Mouse (Mus musculus): ENCODE results near the gene Tpp2. TPM values are rescaled to one million over a fixed set of nuclear protein-coding genes. Genes with fewer than 3 reads are reported as not detected.

Tpp2 gene
- polyA plus RNA-seq, 1 experiment from 2014 or later = 62.7 TPM

GRCm38 (mm10) chr1:43941476-43942217 lies 8.2 kb downstream of the Tpp2 start:
- Histone ChIP-seq H3K4me2 (no peak overlapping the region), H3K4me1 (no peaks in the 10 kb centered on the region; the same call in 1 of the 2 replicates), H3K4me3 (no peak overlapping the region), H3K9ac (no peak overlapping the region), H3K9me3 (no peaks in the 10 kb centered on the region), H3K36me3 (peaks cover 25% of the 10 kb centered on the region), H3K27ac (no peak overlapping the region), H3K27me3 (no peaks in the 10 kb centered on the region)
- ATAC-seq (ENCODE audit: borderline replicate concordance, extremely low read depth, low FRiP score, low TSS enrichment) = no peak
- WGBS = 89% methylated on average over 7 of the region's 7 CpGs

- H3K27me3 ChIP-seq = no peaks in the 10 kb centered on the region
- 90% methylated on average over 2 of the region's 2 CpGs for WGBS
- no peak overlapping the region for H3K4me2 ChIP-seq
- no peaks in the 10 kb centered on the region for H3K9me3 ChIP-seq
- no peak overlapping the region for H3K9ac ChIP-seq
- H3K4me3 ChIP-seq = no peak overlapping the region
- no peak overlapping the region for H3K27ac ChIP-seq
- no peak for ATAC-seq (ENCODE audit: borderline replicate concordance, extremely low read depth, low FRiP score, low TSS enrichment)
- peaks cover 25% of the 10 kb centered on the region for H3K36me3 ChIP-seq
- H3K4me1 ChIP-seq = no peaks in the 10 kb centered on the region; the same call in 1 of the 2 replicates
Observed at GRCm38 (mm10) chr1:43942814-43943213, 9.4 kb downstream of the Tpp2 start.

DNA sequence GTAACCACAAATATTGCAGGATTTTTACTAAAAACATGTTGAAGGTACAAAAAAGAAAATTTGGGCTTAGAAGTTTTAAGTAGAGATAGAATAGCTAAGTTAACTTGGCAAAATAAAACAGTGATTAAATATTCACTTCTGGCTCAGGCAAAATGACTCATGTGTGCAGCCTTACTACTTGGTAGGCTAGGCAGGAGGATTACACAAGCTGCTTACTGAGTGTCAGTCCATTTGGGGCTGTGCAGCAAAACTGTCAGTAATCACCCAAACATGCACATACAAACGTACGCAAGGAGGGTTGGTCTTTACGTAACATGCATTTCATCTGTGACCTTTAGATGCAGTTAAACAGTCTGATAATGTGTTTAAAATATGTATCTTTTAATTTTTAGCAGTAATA lies 20.2 kb downstream of the Tpp2 start:
- no peak overlapping the region for H3K27ac ChIP-seq
- no peak for ATAC-seq (ENCODE audit: borderline replicate concordance, extremely low read depth, low FRiP score, low TSS enrichment)
- 93% methylated on average over 3 of the region's 3 CpGs for WGBS
- no peak overlapping the region for H3K4me2 ChIP-seq
- H3K27me3 ChIP-seq = no peaks in the 10 kb centered on the region
- H3K36me3 ChIP-seq = peaks cover 42% of the 10 kb centered on the region
- H3K4me3 ChIP-seq = no peak overlapping the region
- H3K9me3 ChIP-seq = no peaks in the 10 kb centered on the region
- H3K4me1 ChIP-seq = no peaks in the 10 kb centered on the region
- H3K9ac ChIP-seq = no peak overlapping the region

- H3K9me3 ChIP-seq = no peaks in the 10 kb centered on the region
- H3K4me2 ChIP-seq = no peak overlapping the region
- H3K36me3 ChIP-seq = peaks cover 34% of the 10 kb centered on the region
- WGBS = 83% methylated on average over 4 of the region's 4 CpGs
- no peak for ATAC-seq (ENCODE audit: borderline replicate concordance, extremely low read depth, low FRiP score, low TSS enrichment)
- no peak overlapping the region for H3K27ac ChIP-seq
- H3K4me1 ChIP-seq = no peaks in the 10 kb centered on the region
- no peak overlapping the region for H3K9ac ChIP-seq
- no peak overlapping the region for H3K4me3 ChIP-seq
- H3K27me3 ChIP-seq = no peaks in the 10 kb centered on the region
Observed at GRCm38 (mm10) chr1:43964381-43964780, 30.9 kb downstream of the Tpp2 start.

DNA sequence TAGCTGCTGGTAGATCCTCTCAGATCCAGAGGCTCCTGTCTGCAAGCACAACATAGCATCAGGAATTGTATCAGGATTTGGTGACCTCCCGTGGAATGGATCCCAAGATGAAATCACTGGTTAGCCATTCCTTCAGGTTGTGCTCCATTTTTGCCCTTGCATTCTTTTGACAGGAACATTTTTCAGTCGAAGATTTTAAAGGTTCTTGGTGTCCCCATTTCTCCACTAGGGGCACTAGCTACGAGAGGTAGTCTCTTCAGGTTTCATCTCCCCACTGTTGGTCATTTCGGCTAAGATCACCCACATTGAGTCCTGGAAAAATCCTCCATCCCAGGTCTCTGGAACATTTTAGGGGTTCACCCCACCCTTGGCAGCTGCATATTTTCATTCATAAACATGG lies 33.3 kb downstream of the Tpp2 start:
- ATAC-seq (ENCODE audit: borderline replicate concordance, extremely low read depth, low FRiP score, low TSS enrichment) = no peak
- Histone ChIP-seq H3K9me3 (no peaks in the 10 kb centered on the region), H3K4me2 (no peak overlapping the region), H3K36me3 (peaks cover 32% of the 10 kb centered on the region), H3K4me1 (no peaks in the 10 kb centered on the region), H3K9ac (no peak overlapping the region), H3K4me3 (no peak overlapping the region), H3K27ac (no peak overlapping the region), H3K27me3 (no peaks in the 10 kb centered on the region)
- 82% methylated on average over 4 of the region's 4 CpGs for WGBS

- Histone ChIP-seq H3K4me1 (no peaks in the 10 kb centered on the region), H3K9me3 (no peaks in the 10 kb centered on the region), H3K27ac (no peak overlapping the region), H3K4me2 (no peak overlapping the region), H3K4me3 (no peak overlapping the region), H3K36me3 (peaks cover 37% of the 10 kb centered on the region), H3K9ac (no peak overlapping the region), H3K27me3 (no peaks in the 10 kb centered on the region)
- ATAC-seq (ENCODE audit: borderline replicate concordance, extremely low read depth, low FRiP score, low TSS enrichment) = no peak
- WGBS = 85% methylated on average over 3 of the region's 3 CpGs
Observed at GRCm38 (mm10) chr1:43969361-43969760, 35.9 kb downstream of the Tpp2 start.

- Histone ChIP-seq H3K4me2 (no peak overlapping the region), H3K36me3 (peaks cover 43% of the 10 kb centered on the region), H3K27ac (no peak overlapping the region), H3K4me1 (no peaks in the 10 kb centered on the region), H3K9ac (no peak overlapping the region), H3K27me3 (no peaks in the 10 kb centered on the region), H3K4me3 (no peak overlapping the region), H3K9me3 (no peaks in the 10 kb centered on the region)
- ATAC-seq (ENCODE audit: borderline replicate concordance, extremely low read depth, low FRiP score, low TSS enrichment) = no peak
- WGBS = 60% methylated on average over 3 of the region's 3 CpGs
Observed at GRCm38 (mm10) chr1:43971089-43971488, 37.6 kb downstream of the Tpp2 start.

DNA sequence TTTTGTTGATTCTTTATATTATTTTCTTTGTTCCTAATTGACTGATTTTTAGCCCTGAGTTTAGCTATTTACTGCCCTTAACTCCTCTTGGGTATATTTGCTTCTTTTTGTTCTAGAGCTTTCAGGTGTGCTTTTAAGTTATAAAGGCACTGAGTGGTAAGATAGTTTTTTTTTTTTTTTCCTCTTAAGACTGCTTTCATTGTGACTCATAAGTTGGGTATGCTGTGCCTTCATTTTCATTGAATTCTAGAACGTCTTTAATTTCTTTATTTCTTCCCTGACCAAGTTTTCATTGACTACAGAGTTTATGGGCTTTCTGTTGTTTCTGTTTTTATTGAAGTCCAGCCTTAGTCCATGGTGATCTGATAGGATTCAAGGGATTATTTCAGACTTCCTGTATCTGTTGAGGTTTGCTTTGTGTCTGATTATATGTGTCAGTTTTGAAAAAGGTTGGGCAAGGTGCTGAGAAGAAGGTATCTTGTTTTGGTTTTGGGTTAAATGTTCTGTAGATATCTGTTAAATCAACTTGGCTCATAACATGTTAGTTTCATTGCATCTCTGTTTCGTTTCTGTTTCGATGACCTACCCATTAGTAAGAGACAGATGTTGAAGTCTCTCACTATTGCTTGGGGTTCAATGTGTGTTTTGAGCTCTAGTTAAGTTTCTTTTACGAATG lies 63.6 kb downstream of the Tpp2 start:
- peaks cover 59% of the 10 kb centered on the region for H3K36me3 ChIP-seq
- no peak overlapping the region for H3K4me3 ChIP-seq
- no peaks in the 10 kb centered on the region for H3K4me1 ChIP-seq
- no peak overlapping the region for H3K27ac ChIP-seq
- no peak overlapping the region for H3K4me2 ChIP-seq
- no peaks in the 10 kb centered on the region for H3K9me3 ChIP-seq
- no peaks in the 10 kb centered on the region for H3K27me3 ChIP-seq
- 91% methylated on average over 4 of the region's 4 CpGs for WGBS
- H3K9ac ChIP-seq = no peak overlapping the region
- ATAC-seq (ENCODE audit: borderline replicate concordance, extremely low read depth, low FRiP score, low TSS enrichment) = no peak

DNA sequence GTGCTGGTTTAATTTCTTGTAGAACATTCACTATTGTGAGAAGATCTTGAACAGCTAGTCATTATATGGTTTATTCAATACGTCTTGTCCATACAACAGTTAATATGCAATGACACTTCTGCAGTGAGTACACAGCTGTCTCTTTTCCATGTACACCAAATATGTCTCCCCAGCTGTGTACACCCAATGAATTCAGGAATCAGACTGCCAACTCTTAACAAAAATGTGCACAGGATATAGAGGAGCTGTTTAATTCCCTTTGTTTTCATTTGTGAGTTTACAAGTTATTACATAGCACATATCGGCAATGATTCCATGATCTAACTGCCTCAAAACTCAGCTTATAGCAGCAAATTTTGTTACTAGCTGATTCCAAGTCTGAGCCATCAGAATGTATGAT lies 71.1 kb downstream of the Tpp2 start:
- Histone ChIP-seq H3K4me3 (no peak overlapping the region), H3K4me2 (no peak overlapping the region), H3K27me3 (no peaks in the 10 kb centered on the region), H3K9ac (no peak overlapping the region), H3K27ac (no peak overlapping the region), H3K9me3 (no peaks in the 10 kb centered on the region), H3K4me1 (no peaks in the 10 kb centered on the region), H3K36me3 (peaks cover 8% of the 10 kb centered on the region)
- WGBS = 77% methylated on average over 2 of the region's 2 CpGs
- ATAC-seq (ENCODE audit: borderline replicate concordance, extremely low read depth, low FRiP score, low TSS enrichment) = no peak

DNA sequence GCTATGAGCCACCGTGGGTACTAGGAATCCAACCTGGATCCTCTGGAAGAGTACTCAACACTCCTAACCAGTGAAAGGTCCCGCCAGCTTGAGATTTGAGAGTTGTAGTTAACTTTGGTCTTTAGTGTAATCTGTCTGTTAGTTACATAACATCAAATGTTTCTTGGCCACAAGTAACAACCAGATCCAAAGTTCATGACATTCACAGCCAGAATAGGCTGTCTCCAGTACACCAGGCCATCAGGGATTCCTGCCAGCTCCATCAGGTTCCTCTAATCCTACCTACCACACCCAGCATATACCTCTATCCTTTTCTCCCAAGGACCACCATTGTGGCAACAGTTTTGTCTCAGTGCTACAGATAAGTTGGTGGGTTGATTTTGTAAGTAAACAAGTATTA lies 82.1 kb downstream of the Tpp2 start:
- no peak overlapping the region for H3K4me2 ChIP-seq
- H3K27ac ChIP-seq = no peak overlapping the region
- no peaks in the 10 kb centered on the region for H3K36me3 ChIP-seq
- ATAC-seq (ENCODE audit: borderline replicate concordance, extremely low read depth, low FRiP score, low TSS enrichment) = no peak
- no peaks in the 10 kb centered on the region for H3K4me1 ChIP-seq
- H3K9me3 ChIP-seq = no peaks in the 10 kb centered on the region
- no peak overlapping the region for H3K9ac ChIP-seq
- no peaks in the 10 kb centered on the region for H3K27me3 ChIP-seq
- H3K4me3 ChIP-seq = no peak overlapping the region
- 90% methylated on average over 2 of the region's 2 CpGs for WGBS

DNA sequence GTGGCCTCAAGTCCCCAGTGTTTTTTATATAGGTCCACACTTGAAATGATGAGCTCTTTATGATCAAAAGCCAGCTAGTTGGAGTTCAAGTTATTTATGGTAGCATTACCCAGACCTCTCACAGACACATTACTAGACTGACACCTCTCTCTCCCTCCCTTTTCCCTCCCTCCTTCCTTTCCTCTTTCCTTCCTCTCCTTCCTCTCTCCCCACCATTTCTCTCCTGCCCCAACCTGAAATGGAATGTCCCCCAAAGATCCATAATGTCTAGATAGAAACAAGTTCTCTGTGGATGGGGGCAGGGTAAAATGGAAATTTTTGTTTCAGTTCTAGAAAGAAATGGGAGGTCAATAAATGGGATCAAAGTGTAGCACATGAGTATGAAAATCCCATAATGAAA lies 86.5 kb downstream of the Tpp2 start, which contains the start of gene Mettl21c:
Gene Mettl21c (minus strand): TSS at position 101 of the 400 bp plus-strand sequence.
- Histone ChIP-seq H3K4me3 (no peak within 1 kb of the TSS), H3K4me2 (no peak within 1 kb of the TSS), H3K4me1 (no peaks in the 10 kb centered on the region), H3K27ac (no peak within 1 kb of the TSS), H3K36me3 (no peaks in the 10 kb centered on the region), H3K27me3 (no peaks in the 10 kb centered on the region), H3K9ac (no peak within 1 kb of the TSS), H3K9me3 (no peaks in the 10 kb centered on the region)
- no peak for ATAC-seq (ENCODE audit: borderline replicate concordance, extremely low read depth, low FRiP score, low TSS enrichment)

GRCm38 (mm10) chr1:44022656-44023055 lies 89.2 kb downstream of the Tpp2 start:
- ATAC-seq (ENCODE audit: borderline replicate concordance, extremely low read depth, low FRiP score, low TSS enrichment) = no peak
- no peak overlapping the region for H3K27ac ChIP-seq
- no peaks in the 10 kb centered on the region for H3K4me1 ChIP-seq
- WGBS = 81% methylated on average over 1 of the region's 1 CpGs
- H3K4me3 ChIP-seq = no peak overlapping the region
- H3K9ac ChIP-seq = no peak overlapping the region
- no peaks in the 10 kb centered on the region for H3K9me3 ChIP-seq
- no peaks in the 10 kb centered on the region for H3K27me3 ChIP-seq
- H3K36me3 ChIP-seq = no peaks in the 10 kb centered on the region
- H3K4me2 ChIP-seq = no peak overlapping the region

Data from lung, embryonic 15.5 days (tissue).